Mouse (Mus musculus) cerebellum, adult 2 months (tissue): ENCODE measurements around the gene Abca4.

Experiments
- CTCF ChIP-seq: fragments of 200-500 bp; IDR thresholded peaks from 2 replicates; pipeline ENCODE4 v1.5.1; 2011; ENCODE audit warnings: low read depth, mild to moderate bottlenecking, control low read depth, low read length, moderate library complexity, borderline replicate concordance; ENCODE audit not compliant: insufficient read depth
- POLR2A ChIP-seq: fragments of 200-500 bp; IDR thresholded peaks from 2 replicates; pipeline ENCODE4 v1.6.1; 2011; ENCODE audit warnings: low read length, control low read depth, borderline replicate concordance; ENCODE audit not compliant: insufficient read depth

- no peak for TF ChIP-seq CTCF
- TF ChIP-seq POLR2A: no peak
Measured at GRCm38 (mm10) chr3:122152431-122152830, 108.2 kb downstream of the Abca4 start.
